Mouse (Mus musculus) MEL (cell line): ENCODE measurements at regions not wholly inside any gene's neighbourhood (a gene's known extent, or its start where the extent isn't known, plus 50 kb on each side); places are given as distances from the start of the nearest gene placed in this dataset.

Source experiments
- DNase-seq: peaks from one replicate; pipeline ENCODE4 v3.0.0; 2011; ENCODE audit warnings: low read depth, low spot score
- H3K27ac ChIP-seq: 2 replicates; pipeline ENCODE4 v1.5.1; 2012; ENCODE audit warnings: low read depth, mild to moderate bottlenecking, control low read depth, low read length, moderate library complexity; ENCODE audit not compliant: control insufficient read depth
- H3K27me3 ChIP-seq, 2 experiments: fragments of 150-350 bp in 1 of 2; sonication (generic) in 1 of 2; 2 replicates each; pipeline ENCODE4 v1.6.1; 2012; ENCODE audit warnings: low read length in 2 of 2, mild to moderate bottlenecking in 2 of 2, improper control_type of control experiment in 1 of 2, moderate library complexity in 1 of 2; ENCODE audit not compliant: insufficient read depth in 2 of 2, control insufficient read depth in 1 of 2
- H3K36me3 ChIP-seq, 2 experiments: 2 replicates each; pipeline ENCODE4 v1.6.1; 2012 to 2014; ENCODE audit warnings: low read length in 2 of 2, improper control_type of control experiment in 1 of 2, inconsistent platforms in 1 of 2, mild to moderate bottlenecking in 1 of 2; ENCODE audit not compliant: insufficient read depth in 2 of 2, control insufficient read depth in 1 of 2
- H3K4me1 ChIP-seq, 2 experiments: fragments of 150-350 bp in 1 of 2; sonication (generic) in 1 of 2; 2 replicates each; pipeline ENCODE4 v1.6.1; 2012; ENCODE audit warnings: low read length in 2 of 2, improper control_type of control experiment in 1 of 2, mild to moderate bottlenecking in 1 of 2; ENCODE audit not compliant: insufficient read depth in 2 of 2, control insufficient read depth in 1 of 2
- H3K4me3 ChIP-seq, 2 experiments: fragments of 150-350 bp in 1 of 2; sonication (generic) in 1 of 2; 2 replicates each; pipeline ENCODE4 v1.5.1; 2012; ENCODE audit warnings: low read depth in 2 of 2, low read length in 2 of 2, mild to moderate bottlenecking in 2 of 2, moderate library complexity in 2 of 2, control low read depth in 1 of 2, improper control_type of control experiment in 1 of 2; ENCODE audit not compliant: control insufficient read depth in 1 of 2, insufficient read depth in 1 of 2
- H3K79me2 ChIP-seq: 2 replicates; pipeline ENCODE4 v1.6.1; 2012; ENCODE audit warnings: mild to moderate bottlenecking, low read length, moderate library complexity; ENCODE audit not compliant: control insufficient read depth, poor library complexity, insufficient read depth
- H3K9ac ChIP-seq: 2 replicates; pipeline ENCODE4 v1.6.1; 2012; ENCODE audit warnings: low read depth, mild to moderate bottlenecking, control low read depth, low read length, moderate library complexity; ENCODE audit not compliant: control insufficient read depth, poor library complexity, severe bottlenecking
- H3K9me3 ChIP-seq: fragments of 150-350 bp; sonication (generic); replicated peaks from 2 replicates; pipeline ENCODE4 v1.6.1; 2012; ENCODE audit warnings: mild to moderate bottlenecking, low read length, improper control_type of control experiment, moderate library complexity; ENCODE audit not compliant: insufficient read depth
- BHLHE40 ChIP-seq: IDR thresholded peaks from 2 replicates; pipeline ENCODE4 v1.6.1; 2012; ENCODE audit warnings: low read depth, mild to moderate bottlenecking, inconsistent platforms, low read length, improper control_type of control experiment, borderline replicate concordance
- CTCF ChIP-seq, 3 experiments: IDR thresholded peaks in 2 of 3; conservative IDR thresholded peaks in 1 of 3; 2 replicates each; pipeline ENCODE4 v1.5.1; 2011 to 2012; ENCODE audit warnings: low read length in 3 of 3, low read depth in 2 of 3, mild to moderate bottlenecking in 2 of 3, improper control_type of control experiment in 1 of 3, inconsistent platforms in 1 of 3, mixed read lengths in 1 of 3, moderate library complexity in 1 of 3; ENCODE audit not compliant: control insufficient read depth in 1 of 3, insufficient read depth in 1 of 3, poor library complexity in 1 of 3, severe bottlenecking in 1 of 3
- ELF1 ChIP-seq: IDR thresholded peaks from 2 replicates; pipeline ENCODE4 v1.6.1; 2014; ENCODE audit warnings: low read depth, mild to moderate bottlenecking, inconsistent platforms, low read length, improper control_type of control experiment, moderate library complexity
- EP300 ChIP-seq, 2 experiments: IDR thresholded peaks; 2 replicates each; pipeline ENCODE4 v1.6.1; 2011; ENCODE audit warnings: improper control_type of control experiment in 2 of 2, low read length in 2 of 2, low read depth in 1 of 2, mild to moderate bottlenecking in 1 of 2
- MAFK ChIP-seq: IDR thresholded peaks from 2 replicates; pipeline ENCODE4 v1.6.1; 2011; ENCODE audit warnings: low read depth, mild to moderate bottlenecking, low read length, improper control_type of control experiment, borderline replicate concordance
- MAZ ChIP-seq: IDR thresholded peaks from 2 replicates; pipeline ENCODE4 v1.6.1; 2012; ENCODE audit warnings: low read depth, mild to moderate bottlenecking, inconsistent platforms, low read length, improper control_type of control experiment
- MYC ChIP-seq: IDR thresholded peaks from 2 replicates; pipeline ENCODE4 v1.6.1; 2011; ENCODE audit warnings: low read depth, mild to moderate bottlenecking, low read length, improper control_type of control experiment, moderate library complexity
- RAD21 ChIP-seq: IDR thresholded peaks from 2 replicates; pipeline ENCODE4 v1.6.1; 2011; ENCODE audit warnings: mild to moderate bottlenecking, low read depth, low read length, improper control_type of control experiment
- RCOR1 ChIP-seq: IDR thresholded peaks from 2 replicates; pipeline ENCODE4 v1.6.1; 2012; ENCODE audit warnings: low read depth, mild to moderate bottlenecking, inconsistent platforms, low read length, improper control_type of control experiment
- SMC3 ChIP-seq: IDR thresholded peaks from 2 replicates; pipeline ENCODE4 v1.6.1; 2011; ENCODE audit warnings: low read depth, low read length, improper control_type of control experiment
- USF2 ChIP-seq, 2 experiments: IDR thresholded peaks; 2 replicates each; pipeline ENCODE4 v1.6.1; 2011 to 2012; ENCODE audit warnings: improper control_type of control experiment in 2 of 2, low read length in 2 of 2, borderline replicate concordance in 1 of 2, inconsistent platforms in 1 of 2, low read depth in 1 of 2, mild to moderate bottlenecking in 1 of 2; ENCODE audit not compliant: insufficient read depth in 1 of 2
- ZC3H11A ChIP-seq: IDR thresholded peaks from 2 replicates; pipeline ENCODE4 v1.6.1; 2012; ENCODE audit warnings: low read depth, mild to moderate bottlenecking, inconsistent platforms, low read length, improper control_type of control experiment
- ZMIZ1 ChIP-seq: IDR thresholded peaks from 2 replicates; pipeline ENCODE4 v1.6.1; 2012; ENCODE audit warnings: low read depth, mild to moderate bottlenecking, inconsistent platforms, low read length, improper control_type of control experiment, moderate library complexity

DNA sequence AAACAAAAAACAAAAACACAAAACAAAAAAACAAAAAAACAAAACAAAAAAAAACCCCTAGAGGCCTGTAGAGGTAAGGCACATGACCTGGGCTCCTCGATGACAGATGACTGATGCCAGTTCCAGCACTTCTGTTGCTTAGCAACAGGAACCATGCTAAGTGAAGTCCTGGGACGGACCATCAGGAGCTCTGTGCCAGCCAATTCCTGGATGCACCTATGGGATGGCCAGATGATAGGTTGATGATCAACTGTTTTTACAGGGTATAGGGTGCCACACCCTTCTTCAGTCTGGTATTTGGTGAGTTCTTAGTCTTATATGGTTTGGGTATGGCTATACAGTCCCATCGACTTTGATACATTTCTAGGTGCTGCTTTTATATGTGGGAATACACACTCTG lies 209.9 kb downstream of the Med10 start:
- no peaks in the 10 kb centered on the region for H3K9me3 ChIP-seq
- no peaks in the 10 kb centered on the region for H3K27me3 ChIP-seq
- no peaks in the 10 kb centered on the region for H3K36me3 ChIP-seq
- no peak overlapping the region for H3K4me3 ChIP-seq
- no peaks in the 10 kb centered on the region for H3K4me1 ChIP-seq
- DNase-seq = no peak
- H3K27ac ChIP-seq = no peak overlapping the region
- H3K9ac ChIP-seq = no peak overlapping the region
- H3K79me2 ChIP-seq = no peaks in the 10 kb centered on the region
- TF ChIP-seq ELF1 = no peak
- no peak for TF ChIP-seq EP300 (IDR thresholded peaks at IDR 0.05; ENCODE audit: low read depth in 1 of 2, low read length in 2 of 2)

GRCm38 (mm10) chr13:70015183-70015582 lies 213.0 kb downstream of the Med10 start:
- Histone ChIP-seq H3K79me2 (no peaks in the 10 kb centered on the region), H3K36me3 (no peaks in the 10 kb centered on the region), H3K4me3 (no peak overlapping the region), H3K27ac (no peak overlapping the region), H3K9ac (no peak overlapping the region), H3K9me3 (no peaks in the 10 kb centered on the region), H3K4me1 (no peaks in the 10 kb centered on the region), H3K27me3 (no peaks in the 10 kb centered on the region)
- DNase-seq = no peak
- TF ChIP-seq ZC3H11A (no peak), MYC (no peak), USF2 (IDR thresholded peaks at IDR 0.05; ENCODE audit: borderline replicate concordance in 1 of 2, insufficient read depth in 1 of 2, low read depth in 1 of 2, low read length in 2 of 2) (no peak), ZMIZ1 (no peak), MAFK (no peak)

- no peak for DNase-seq
- H3K79me2 ChIP-seq = no peaks in the 10 kb centered on the region
- H3K9me3 ChIP-seq = no peaks in the 10 kb centered on the region
- no peaks in the 10 kb centered on the region for H3K4me1 ChIP-seq
- no peaks in the 10 kb centered on the region for H3K36me3 ChIP-seq
- no peak overlapping the region for H3K9ac ChIP-seq
- no peak for TF ChIP-seq MAZ
- TF ChIP-seq CTCF (IDR thresholded peaks at IDR 0.05 in 2 of 3, conservative IDR thresholded peaks at IDR 0.05 in 1 of 3; ENCODE audit: control insufficient read depth in 1 of 3, insufficient read depth in 1 of 3, low read depth in 2 of 3, low read length in 3 of 3, poor library complexity in 1 of 3, severe bottlenecking in 1 of 3) = peak in 1 of 3 experiments; percentile 9; a peak in 1 of 6 replicates
- no peak for TF ChIP-seq BHLHE40
- TF ChIP-seq SMC3 = peak; percentile 28
- TF ChIP-seq RCOR1 = no peak
- peak; percentile 23 for TF ChIP-seq RAD21
- no peak overlapping the region for H3K4me3 ChIP-seq
- H3K27ac ChIP-seq = no peak overlapping the region
- H3K27me3 ChIP-seq = no peaks in the 10 kb centered on the region
Measured at GRCm38 (mm10) chr13:70017535-70017934, 215.3 kb downstream of the Med10 start.
